Mouse (Mus musculus) retina, embryonic 14.5 days (tissue): ENCODE measurements around the gene Ropn1l.

Experiments
- DNase-seq: peaks from one replicate; pipeline ENCODE4 v3.0.0-alpha.2; 2015; ENCODE audit warnings: low spot score

The Ropn1l gene

GRCm38 (mm10) chr15:31453098-31453916 is at the start of gene Ropn1l:
Ropn1l (minus strand) TSS chr15:31453737.
- DNase-seq = peak; percentile 96

- no peak for DNase-seq
These were observed 49.5 kb upstream of the Ropn1l start for GRCm38 (mm10) chr15:31502996-31503395.

GRCm38 (mm10) chr15:31502313-31502712 is 48.8 kb upstream of the Ropn1l start:
- DNase-seq = no peak

GRCm38 (mm10) chr15:31494803-31495202 is 41.3 kb upstream of the Ropn1l start:
- DNase-seq = no peak

GRCm38 (mm10) chr15:31494310-31494709 is 40.8 kb upstream of the Ropn1l start:
- no peak for DNase-seq

- no peak for DNase-seq
These were observed 33.9 kb upstream of the Ropn1l start for GRCm38 (mm10) chr15:31487407-31487806.

- DNase-seq = no peak
These were observed 23.1 kb upstream of the Ropn1l start for GRCm38 (mm10) chr15:31476678-31477077.

GRCm38 (mm10) chr15:31472645-31473574 is 19.4 kb upstream of the Ropn1l start:
- no peak for DNase-seq

- DNase-seq = no peak
These were observed 18.0 kb upstream of the Ropn1l start for GRCm38 (mm10) chr15:31471529-31471928.

- no peak for DNase-seq
These were observed 16.0 kb upstream of the Ropn1l start for GRCm38 (mm10) chr15:31469497-31469896.

GRCm38 (mm10) chr15:31468806-31469205 is 15.3 kb upstream of the Ropn1l start:
- no peak for DNase-seq

GRCm38 (mm10) chr15:31466749-31467148 is 13.2 kb upstream of the Ropn1l start:
- DNase-seq = no peak

- no peak for DNase-seq
These were observed 12.8 kb upstream of the Ropn1l start for GRCm38 (mm10) chr15:31466295-31466694.

- DNase-seq = no peak
These were observed 12.3 kb upstream of the Ropn1l start for GRCm38 (mm10) chr15:31465806-31466205.

GRCm38 (mm10) chr15:31460571-31460970 is 7.0 kb upstream of the Ropn1l start:
- DNase-seq = no peak

- no peak for DNase-seq
These were observed 4.5 kb upstream of the Ropn1l start for GRCm38 (mm10) chr15:31458081-31458480.

GRCm38 (mm10) chr15:31456381-31456780 is 2.8 kb upstream of the Ropn1l start:
- no peak for DNase-seq

- DNase-seq = no peak
These were observed 1.3 kb upstream of the Ropn1l start for GRCm38 (mm10) chr15:31454861-31455295.

- no peak for DNase-seq
These were observed 741 bp upstream of the Ropn1l start for GRCm38 (mm10) chr15:31454096-31454860.

- no peak for DNase-seq
These were observed 1.0 kb downstream of the Ropn1l start for GRCm38 (mm10) chr15:31452336-31453097.

- DNase-seq = no peak
These were observed 3.8 kb downstream of the Ropn1l start for GRCm38 (mm10) chr15:31449772-31450171.
